Mouse (Mus musculus) layer of hippocampus, adult 8-10 months (tissue): Measurements from ENCODE around the gene Cask. TPM values are rescaled to one million over a fixed set of nuclear protein-coding genes. Genes with fewer than 3 reads are reported as not detected.
A peak's percentile ranks its signal among the peaks of the same experiment; 100 is the strongest.
"Not testable (repeated sequence)": the region's sequence is repeated elsewhere in the genome, so short reads cannot be mapped to it uniquely, and the experiment has no call there.

Experiments used
- DNase-seq, 2 experiments: peaks; one replicate each; pipeline ENCODE4 v3.0.0; 2022; ENCODE audit warnings: low spot score in 2 of 2
- total RNA-seq, 4 experiments: library from RNA; stranded (reverse); gene quantifications; 2 replicates each; pipeline ENCODE4 v1.2.4; 2022

Cask gene
- total RNA-seq, result 10 to 100 TPM; 67.5 to 79.9 (median 75.7) TPM

GRCm38 (mm10) chrX:13851285-13851684 is at the start of gene Cask:
TSS of gene Cask (minus strand) at chrX:13851367.
- no peak for DNase-seq

GRCm38 (mm10) chrX:13889976-13890375 is 38.8 kb upstream of the Cask start:
- DNase-seq, result no peak

GRCm38 (mm10) chrX:13884348-13884747 is 33.2 kb upstream of the Cask start:
- no peak for DNase-seq

GRCm38 (mm10) chrX:13881969-13882368 is 30.8 kb upstream of the Cask start:
- DNase-seq, result no peak

GRCm38 (mm10) chrX:13860145-13860544 is 9.0 kb upstream of the Cask start:
- DNase-seq, result no peak

GRCm38 (mm10) chrX:13859051-13859450 is 7.9 kb upstream of the Cask start:
- no peak for DNase-seq

GRCm38 (mm10) chrX:13848473-13848872 is 2.7 kb downstream of the Cask start:
- no peak for DNase-seq

- DNase-seq, result peak in 1 of 2 experiments; percentile 8
Measured at GRCm38 (mm10) chrX:13847502-13847851, 3.7 kb downstream of the Cask start.

GRCm38 (mm10) chrX:13846653-13847501 is 4.3 kb downstream of the Cask start:
- DNase-seq, result peak; percentile 82 to 87

- DNase-seq, result peak; percentile 11 to 25
Measured at GRCm38 (mm10) chrX:13845858-13846652, 5.1 kb downstream of the Cask start.

- peak; percentile 3 to 11 for DNase-seq
Measured at GRCm38 (mm10) chrX:13845141-13845857, 5.9 kb downstream of the Cask start.

GRCm38 (mm10) chrX:13822792-13823191 is 28.4 kb downstream of the Cask start:
- DNase-seq, result peak in 1 of 2 experiments; percentile 9

- no peak for DNase-seq
Measured at GRCm38 (mm10) chrX:13798754-13799153, 52.4 kb downstream of the Cask start.

- no peak for DNase-seq
Measured at GRCm38 (mm10) chrX:13765672-13766071, 85.5 kb downstream of the Cask start.

GRCm38 (mm10) chrX:13765024-13765423 is 86.1 kb downstream of the Cask start:
- DNase-seq, result no peak

- DNase-seq, result no peak
Measured at GRCm38 (mm10) chrX:13757279-13758005, 93.7 kb downstream of the Cask start.

- DNase-seq, result no peak
Measured at GRCm38 (mm10) chrX:13741110-13741509, 110.1 kb downstream of the Cask start.

GRCm38 (mm10) chrX:13730785-13731184 is 120.4 kb downstream of the Cask start:
- DNase-seq, result not testable (repeated sequence)

GRCm38 (mm10) chrX:13729835-13730480 is 121.2 kb downstream of the Cask start:
- DNase-seq, result no peak

- DNase-seq, result no peak
Measured at GRCm38 (mm10) chrX:13725573-13726403, 125.4 kb downstream of the Cask start.
